Mouse (Mus musculus) 416B (cell line): Measurements from ENCODE around the gene Tead3.
A peak's percentile ranks its signal among the peaks of the same experiment; 100 is the strongest.
"Not testable (repeated sequence)": the region's sequence is repeated elsewhere in the genome, so short reads cannot be mapped to it uniquely, and the experiment has no call there.

Source experiments
- DNase-seq: peaks from one replicate; pipeline ENCODE4 v3.0.0; 2011; ENCODE audit warnings: low read depth

Gene Tead3

GRCm38 (mm10) chr17:28358576-28359261 is 8.1 kb upstream of the Tead3 start:
- not testable (repeated sequence) for DNase-seq

GRCm38 (mm10) chr17:28355871-28356270 is 5.3 kb upstream of the Tead3 start:
- DNase-seq = no peak

- no peak for DNase-seq
These were observed 1.4 kb upstream of the Tead3 start for GRCm38 (mm10) chr17:28352018-28352417.

GRCm38 (mm10) chr17:28351353-28351890 is 805 bp upstream of the Tead3 start:
- DNase-seq = no peak

GRCm38 (mm10) chr17:28349901-28350465 is 634 bp downstream of the Tead3 start:
- no peak for DNase-seq

GRCm38 (mm10) chr17:28349264-28349880 is 1.2 kb downstream of the Tead3 start:
- no peak for DNase-seq

GRCm38 (mm10) chr17:28348211-28348610 is 2.4 kb downstream of the Tead3 start:
- no peak for DNase-seq

GRCm38 (mm10) chr17:28347327-28347726 is 3.3 kb downstream of the Tead3 start:
- no peak for DNase-seq

GRCm38 (mm10) chr17:28345882-28346281 is 4.7 kb downstream of the Tead3 start:
- DNase-seq = no peak

- no peak for DNase-seq
These were observed 5.3 kb downstream of the Tead3 start for GRCm38 (mm10) chr17:28345271-28345721.

- DNase-seq = no peak
These were observed 5.9 kb downstream of the Tead3 start for GRCm38 (mm10) chr17:28344670-28345069.

GRCm38 (mm10) chr17:28344050-28344607 is 6.5 kb downstream of the Tead3 start:
- no peak for DNase-seq

GRCm38 (mm10) chr17:28341091-28341490 is 9.5 kb downstream of the Tead3 start:
- peak; percentile 52 for DNase-seq

- no peak for DNase-seq
These were observed 10.0 kb downstream of the Tead3 start for GRCm38 (mm10) chr17:28340578-28340977.

GRCm38 (mm10) chr17:28337547-28337946 is 13.1 kb downstream of the Tead3 start:
- no peak for DNase-seq

GRCm38 (mm10) chr17:28335267-28335666 is 15.3 kb downstream of the Tead3 start:
- DNase-seq = no peak

GRCm38 (mm10) chr17:28332915-28333546 is 17.6 kb downstream of the Tead3 start:
- DNase-seq = no peak

GRCm38 (mm10) chr17:28332113-28332914 is 18.3 kb downstream of the Tead3 start:
- DNase-seq = no peak

- DNase-seq = peak; percentile 43
These were observed 19.1 kb downstream of the Tead3 start for GRCm38 (mm10) chr17:28331241-28332112.

- DNase-seq = not testable (repeated sequence)
These were observed 20.0 kb downstream of the Tead3 start for GRCm38 (mm10) chr17:28330590-28330989.

- peak; percentile 33 for DNase-seq
These were observed 20.4 kb downstream of the Tead3 start for GRCm38 (mm10) chr17:28330232-28330546.
